Mouse (Mus musculus): ENCODE measurements around the gene Ggact. TPM values are rescaled to one million over a fixed set of nuclear protein-coding genes. Genes with fewer than 3 reads are reported as not detected.

The Ggact gene
- polyA plus RNA-seq, 1 experiment from 2014 or later, result 25.0 TPM

- DNase-seq (ENCODE audit: low spot score), result no peak
Observed at GRCm38 (mm10) chr14:122871841-122872580, 41.5 kb downstream of the Ggact start.

- DNase-seq (ENCODE audit: low spot score), result no peak
Observed at GRCm38 (mm10) chr14:122869831-122870230, 43.7 kb downstream of the Ggact start.

GRCm38 (mm10) chr14:122867531-122868285 lies 45.8 kb downstream of the Ggact start:
- no peak for DNase-seq (ENCODE audit: low spot score)

- no peak for DNase-seq (ENCODE audit: low spot score)
Observed at GRCm38 (mm10) chr14:122865462-122866129, 48.0 kb downstream of the Ggact start.

- no peak for DNase-seq (ENCODE audit: low spot score)
Observed at GRCm38 (mm10) chr14:122862623-122863022, 50.9 kb downstream of the Ggact start.

GRCm38 (mm10) chr14:122859792-122860191 lies 53.8 kb downstream of the Ggact start:
- DNase-seq (ENCODE audit: low spot score), result no peak

- peak; percentile 41 for DNase-seq (ENCODE audit: low spot score)
Observed at GRCm38 (mm10) chr14:122852506-122853057, 61.0 kb downstream of the Ggact start.

GRCm38 (mm10) chr14:122837018-122837417 lies 76.5 kb downstream of the Ggact start:
- no peak for DNase-seq (ENCODE audit: low spot score)

- no peak for DNase-seq (ENCODE audit: low spot score)
Observed at GRCm38 (mm10) chr14:122836221-122836620, 77.3 kb downstream of the Ggact start.

GRCm38 (mm10) chr14:122835487-122836190 lies 77.9 kb downstream of the Ggact start:
- DNase-seq (ENCODE audit: low spot score), result no peak

- no peak for DNase-seq (ENCODE audit: low spot score)
Observed at GRCm38 (mm10) chr14:122834753-122835152, 78.8 kb downstream of the Ggact start.

GRCm38 (mm10) chr14:122833666-122834065 lies 79.9 kb downstream of the Ggact start:
- DNase-seq (ENCODE audit: low spot score), result no peak

GRCm38 (mm10) chr14:122830433-122830832 lies 83.1 kb downstream of the Ggact start:
- no peak for DNase-seq (ENCODE audit: low spot score)

GRCm38 (mm10) chr14:122825464-122825863 lies 88.1 kb downstream of the Ggact start:
- no peak for DNase-seq (ENCODE audit: low spot score)

- DNase-seq (ENCODE audit: low spot score), result no peak
Observed at GRCm38 (mm10) chr14:122823791-122824190, 89.8 kb downstream of the Ggact start.

GRCm38 (mm10) chr14:122821002-122821401 lies 92.6 kb downstream of the Ggact start:
- no peak for DNase-seq (ENCODE audit: low spot score)

GRCm38 (mm10) chr14:122800296-122800695 lies 113.3 kb downstream of the Ggact start:
- no peak for DNase-seq (ENCODE audit: low spot score)

GRCm38 (mm10) chr14:122793368-122793767 lies 120.2 kb downstream of the Ggact start:
- no peak for DNase-seq (ENCODE audit: low spot score)

- DNase-seq (ENCODE audit: low spot score), result no peak
Observed at GRCm38 (mm10) chr14:122790111-122790510, 123.4 kb downstream of the Ggact start.

GRCm38 (mm10) chr14:122788199-122788598 lies 125.4 kb downstream of the Ggact start:
- DNase-seq (ENCODE audit: low spot score), result no peak

- DNase-seq (ENCODE audit: low spot score), result no peak
Observed at GRCm38 (mm10) chr14:122784701-122785100, 128.9 kb downstream of the Ggact start.
